Mouse (Mus musculus): ENCODE measurements around the gene Stac.

- TF ChIP-seq CTCF (IDR thresholded peaks at IDR 0.05; ENCODE audit: low read depth) (no peak), EP300 (IDR thresholded peaks at IDR 0.05; ENCODE audit: low read depth) (no peak)
Observed at GRCm38 (mm10) chr9:111689680-111690483, at the start of gene Stac.

Measured in liver, embryonic 14.5 days (tissue).